Mouse (Mus musculus) T-helper 1 cell (primary cell): ENCODE measurements around the gene Shc2.

Experiments
- in situ Hi-C: fragments of 300-600 bp; cut with MboI, MseI; formaldehyde crosslinking; loops from one replicate; pipeline ENCODE4 v1.15.1; 2025; ENCODE audit warnings: high pct_unique_total_duplicates

Shc2 gene

DNA sequence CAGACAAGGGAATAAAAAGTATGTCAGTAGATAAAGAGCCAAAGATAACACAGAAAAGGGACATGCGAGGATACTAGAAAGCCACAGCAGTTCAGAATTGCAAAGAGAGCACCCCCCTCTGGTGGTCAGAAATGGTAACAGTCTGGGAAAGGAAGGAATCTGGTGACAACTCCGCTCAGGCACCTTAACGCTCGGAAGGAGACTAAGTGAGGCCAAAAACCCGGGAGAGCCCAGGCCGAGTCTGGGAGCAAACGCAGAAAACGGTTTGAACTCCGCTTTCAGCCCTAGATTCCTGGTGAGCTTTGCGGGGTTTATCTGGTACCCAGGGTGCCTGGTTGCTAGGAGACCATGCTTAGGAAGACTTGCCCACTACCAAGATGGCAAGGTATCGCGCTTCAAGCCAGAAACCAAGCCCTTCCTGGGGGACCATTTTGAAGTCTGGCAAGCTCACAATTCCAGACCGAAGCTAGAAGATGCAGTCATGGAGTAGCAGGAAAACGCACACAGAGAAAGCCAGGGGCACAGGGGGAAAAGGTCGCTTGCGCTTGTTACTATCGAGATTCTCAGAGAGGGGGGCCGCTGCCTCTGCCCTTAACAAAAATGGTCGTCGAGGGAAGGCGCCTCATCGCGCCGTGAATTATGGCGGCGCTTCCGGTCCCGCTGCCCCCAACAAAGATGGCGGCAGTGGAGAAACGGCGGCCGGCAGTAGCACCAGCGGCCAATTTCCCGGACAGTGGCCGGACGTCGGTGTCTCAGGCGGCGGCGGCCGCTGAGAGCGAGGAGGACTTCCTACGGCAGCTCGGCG, 31.3 kb upstream of the Shc2 start, which contains the start of gene Tpgs1:
Tpgs1 (plus strand) TSS at position 599 of the 805 bp plus-strand sequence.
- in situ Hi-C loops = no loop called here

DNA sequence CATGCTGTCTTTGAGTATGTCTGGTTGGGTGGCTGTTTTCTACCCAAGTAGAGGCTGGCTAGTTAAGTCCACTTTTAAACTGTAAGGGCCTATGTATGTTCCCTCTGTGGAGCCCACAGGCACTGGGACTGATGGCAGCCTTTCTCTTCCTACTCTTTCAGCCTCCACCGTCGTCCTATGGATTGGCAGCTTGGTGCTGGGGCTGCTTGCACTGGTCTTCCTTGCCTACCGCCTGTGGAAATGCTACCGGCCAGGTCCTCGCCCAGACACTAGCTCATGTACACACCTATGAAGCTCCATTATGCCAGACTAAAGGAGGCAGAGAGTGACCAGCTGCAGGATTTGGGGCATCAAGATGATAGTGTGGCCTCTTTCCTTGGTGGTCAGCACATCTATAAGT, 30.4 kb upstream of the Shc2 start:
- in situ Hi-C loops = no loop called here

DNA sequence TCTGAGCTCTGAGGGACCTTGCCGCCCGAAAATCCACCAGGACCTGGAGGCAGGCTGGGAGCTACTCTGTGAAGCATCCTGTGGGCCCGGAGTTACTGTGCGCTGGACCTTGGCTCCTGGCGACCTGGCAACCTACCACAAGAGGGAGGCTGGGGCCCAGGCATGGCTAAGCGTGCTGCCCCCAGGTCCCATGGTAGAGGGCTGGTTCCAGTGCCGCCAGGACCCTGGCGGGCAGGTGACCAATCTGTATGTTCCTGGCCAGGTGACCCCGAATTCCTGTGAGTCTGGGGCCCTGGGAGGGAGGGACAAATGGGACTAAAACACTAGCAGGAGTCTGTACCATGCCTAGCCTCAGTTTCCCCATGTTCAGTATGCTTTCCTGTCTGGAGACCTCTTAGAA, 28.8 kb upstream of the Shc2 start:
- in situ Hi-C loops = no loop called here

DNA sequence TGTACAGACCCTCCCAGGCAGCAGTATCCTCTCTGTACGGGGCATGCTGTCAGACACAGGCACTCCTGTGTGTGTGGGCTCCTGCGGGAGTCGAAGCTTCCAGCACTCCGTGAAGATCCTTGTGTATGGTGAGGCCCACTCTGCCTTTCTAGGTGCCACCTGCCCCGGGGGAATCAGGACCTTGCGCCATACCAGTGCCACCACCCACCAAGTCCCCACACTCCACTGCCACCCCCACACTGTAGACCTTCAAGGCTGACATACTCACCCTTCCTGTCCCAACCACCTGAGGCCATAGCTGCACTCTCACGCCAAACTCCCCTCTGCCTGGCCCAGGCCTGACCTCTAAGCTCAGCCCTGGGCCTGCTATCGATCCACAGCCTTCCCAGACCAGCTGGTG, 27.3 kb upstream of the Shc2 start:
- in situ Hi-C loops = no loop called here

DNA sequence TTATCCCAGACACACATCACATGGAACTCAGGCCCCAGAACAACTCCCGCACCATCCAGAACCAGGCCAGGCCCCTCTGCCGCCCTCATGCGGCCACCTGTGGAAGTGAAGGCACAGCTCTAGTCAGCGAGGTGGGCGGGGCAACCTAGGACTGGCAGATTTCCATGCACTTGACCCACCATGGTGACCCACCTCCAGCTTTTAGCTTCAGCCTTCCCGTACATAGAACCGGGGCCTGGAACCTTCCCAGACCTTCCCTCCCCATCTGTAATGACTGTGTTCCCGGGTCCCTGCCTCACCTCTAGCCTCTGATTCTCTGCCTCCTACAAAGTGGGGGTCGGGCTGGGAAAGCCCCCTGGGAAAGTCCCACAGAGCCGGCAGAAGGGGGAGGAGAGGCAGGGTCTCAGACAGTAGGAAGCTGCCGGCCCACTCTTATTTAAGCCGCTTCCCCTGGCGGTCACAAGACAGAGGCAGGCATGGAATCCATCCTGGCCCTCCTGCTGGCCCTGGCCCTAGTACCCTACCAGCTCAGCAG, 26.5 kb upstream of the Shc2 start, which contains the start of gene Madcam1:
Madcam1 (plus strand) TSS at position 429 of the 535 bp plus-strand sequence.
- in situ Hi-C loops = no loop called here

DNA sequence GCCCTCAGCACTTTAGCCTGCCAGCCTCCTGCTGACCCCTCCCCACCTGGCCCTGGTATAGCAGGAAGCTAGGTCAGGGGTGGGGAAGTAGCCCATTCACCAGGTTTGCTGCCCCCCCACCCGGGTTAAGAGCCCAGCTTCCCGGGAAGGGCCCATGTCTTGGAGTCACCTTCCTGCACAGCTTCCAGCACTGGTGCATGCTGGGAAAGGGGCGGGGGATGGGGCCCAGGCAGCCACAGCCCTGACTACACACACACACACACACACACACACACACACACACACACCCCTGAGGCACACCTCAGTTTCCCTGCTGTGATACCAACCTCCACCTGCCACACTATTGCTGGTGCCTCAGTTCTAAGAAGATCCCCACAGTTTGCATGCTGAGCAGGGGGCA, 24.1 kb upstream of the Shc2 start:
- in situ Hi-C loops = no loop called here

DNA sequence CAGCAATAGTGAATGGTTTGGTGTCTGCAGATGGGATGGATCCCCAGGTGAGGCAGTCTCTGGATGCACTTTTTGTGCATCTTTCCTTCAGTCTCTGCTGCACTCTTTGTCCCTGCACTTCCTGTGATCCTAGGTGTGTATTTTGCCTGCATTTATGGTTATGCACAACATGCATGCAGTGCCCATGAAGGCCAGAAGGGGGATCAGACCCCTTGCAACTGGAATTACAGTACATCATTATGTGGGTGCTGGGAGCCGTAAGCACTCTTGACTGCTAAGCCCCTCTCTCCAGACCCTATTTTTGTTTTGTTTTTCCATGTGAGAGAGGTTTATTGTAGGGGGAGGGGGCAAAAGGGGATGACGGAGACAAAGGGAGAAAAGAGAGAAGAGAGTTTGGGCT, 22.6 kb upstream of the Shc2 start:
- in situ Hi-C loops = no loop called here

DNA sequence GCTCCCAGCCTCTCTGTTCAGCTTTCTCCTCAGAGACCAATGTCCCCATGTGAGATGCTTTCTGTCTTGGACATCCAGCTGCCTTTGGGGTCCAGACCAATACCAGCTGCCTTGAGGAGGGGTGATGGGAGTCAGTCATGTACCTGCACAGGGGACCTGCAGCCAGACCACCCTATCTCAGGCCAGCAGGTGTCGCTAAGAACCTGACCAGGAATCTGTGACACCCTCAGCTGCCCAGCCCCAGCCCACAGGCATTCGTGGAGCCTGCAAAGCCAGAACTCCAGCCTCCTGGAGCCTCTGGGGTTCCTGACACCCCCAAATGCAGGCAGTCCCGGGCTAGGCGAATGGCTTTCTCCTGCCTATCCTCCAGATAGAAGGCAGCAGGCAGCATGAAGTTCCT, 21.1 kb upstream of the Shc2 start:
- in situ Hi-C loops = no loop called here

DNA sequence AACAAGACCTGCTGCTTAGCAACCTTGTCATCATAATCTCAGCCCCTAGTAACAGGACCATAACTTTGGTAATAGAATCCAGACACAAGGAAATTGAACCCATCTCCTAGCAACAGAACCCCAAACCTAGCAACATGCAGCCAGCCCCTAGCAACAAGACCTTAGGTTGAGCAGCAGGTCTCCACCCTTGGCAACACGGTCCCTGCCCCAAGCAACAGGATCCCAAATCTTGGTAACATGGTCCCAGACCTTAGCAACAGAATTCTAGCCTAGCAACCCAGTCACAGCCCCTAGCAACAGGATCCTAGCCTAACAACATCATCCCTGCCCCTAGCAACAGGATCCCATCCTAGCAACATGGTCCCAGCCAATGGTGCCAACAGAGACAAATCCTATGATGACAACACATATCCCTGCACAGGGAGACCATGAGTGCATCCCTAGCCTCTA, 17.3 kb upstream of the Shc2 start:
- in situ Hi-C loops = no loop called here

DNA sequence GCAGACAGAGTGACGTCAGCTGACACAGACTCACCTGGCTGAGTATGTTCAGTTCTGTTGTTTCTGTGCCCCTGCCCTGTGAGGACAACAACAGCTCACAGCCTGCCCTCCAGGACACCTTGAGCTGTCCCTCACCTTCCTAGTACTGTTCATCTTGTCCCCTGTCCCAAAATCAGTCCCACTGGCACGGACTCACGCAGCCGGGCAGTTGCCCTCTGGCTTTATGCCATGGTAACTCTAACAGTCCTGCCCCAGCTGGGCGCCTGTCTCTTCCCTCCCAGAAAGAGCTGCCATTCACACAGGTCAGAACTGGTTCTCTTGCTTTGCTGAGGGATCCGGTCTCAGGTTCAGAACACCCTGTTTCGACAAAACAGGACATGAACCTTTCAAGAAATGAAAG, 15.1 kb upstream of the Shc2 start:
- in situ Hi-C loops = no loop called here

DNA sequence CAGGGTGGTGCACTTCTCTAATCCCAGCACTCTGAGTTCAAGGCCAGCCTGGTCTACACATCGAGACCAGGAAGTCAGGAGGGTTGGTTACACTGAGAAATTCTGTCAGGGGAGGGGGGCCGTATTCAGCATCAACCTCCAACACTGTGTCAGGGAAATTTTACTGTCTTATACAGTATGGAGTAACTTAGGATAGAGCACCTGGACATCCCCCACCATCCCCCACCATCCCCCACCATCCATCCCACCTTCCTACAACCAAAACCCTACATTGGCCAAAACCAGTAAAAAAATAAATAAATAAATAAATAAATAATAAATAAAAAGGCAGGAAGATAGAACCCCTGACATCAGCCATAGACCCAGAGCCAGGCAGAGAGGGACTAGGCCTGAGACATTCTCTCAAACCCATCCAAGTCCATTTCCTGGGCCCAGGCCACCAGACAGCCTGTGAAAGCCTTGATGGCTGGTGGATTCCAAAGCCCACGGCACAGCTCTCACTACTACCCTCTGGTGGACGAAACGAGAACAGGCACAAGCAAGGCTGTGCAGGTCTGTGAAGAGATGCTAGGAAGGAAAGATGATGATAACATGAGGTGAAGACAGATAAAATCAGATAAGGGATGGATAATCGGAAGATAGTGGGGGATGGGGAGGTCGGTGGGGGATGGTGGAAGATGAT, 11.5 kb upstream of the Shc2 start:
- in situ Hi-C loops = loop anchor here (5.0 to 25.0 kb wide), 2 partner anchors 52 to 1962 kb away; partner anchors contain the start of genes Gm19402, Gm9508 and Tspear

DNA sequence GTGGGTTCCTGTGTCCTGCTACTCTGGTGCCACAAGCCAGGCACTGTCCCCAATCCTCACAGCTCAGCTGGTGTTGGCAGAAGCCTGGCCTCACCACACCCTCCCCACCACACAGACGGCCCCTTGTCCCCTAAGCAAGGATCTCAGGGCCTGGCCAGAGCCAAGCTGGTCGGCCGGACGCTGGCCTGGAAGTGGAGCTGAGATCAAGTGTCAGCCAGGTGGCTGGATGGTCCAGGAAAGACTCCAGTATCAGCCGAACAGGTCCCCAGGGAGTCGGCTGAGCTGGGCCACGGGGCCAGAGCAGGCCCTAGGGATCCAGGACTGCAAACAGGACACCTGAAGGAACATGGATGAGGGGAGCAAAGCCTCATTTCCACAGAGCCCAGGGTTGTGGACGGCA, 8.0 kb upstream of the Shc2 start, which contains the start of gene Odf3l2:
Odf3l2 (minus strand) TSS at position 28 of the 400 bp plus-strand sequence.
- in situ Hi-C loops = loop anchor here (5.0 to 25.0 kb wide), 2 partner anchors 48 to 1958 kb away; partner anchors contain the start of genes Gm19402, Gm9508 and Tspear

DNA sequence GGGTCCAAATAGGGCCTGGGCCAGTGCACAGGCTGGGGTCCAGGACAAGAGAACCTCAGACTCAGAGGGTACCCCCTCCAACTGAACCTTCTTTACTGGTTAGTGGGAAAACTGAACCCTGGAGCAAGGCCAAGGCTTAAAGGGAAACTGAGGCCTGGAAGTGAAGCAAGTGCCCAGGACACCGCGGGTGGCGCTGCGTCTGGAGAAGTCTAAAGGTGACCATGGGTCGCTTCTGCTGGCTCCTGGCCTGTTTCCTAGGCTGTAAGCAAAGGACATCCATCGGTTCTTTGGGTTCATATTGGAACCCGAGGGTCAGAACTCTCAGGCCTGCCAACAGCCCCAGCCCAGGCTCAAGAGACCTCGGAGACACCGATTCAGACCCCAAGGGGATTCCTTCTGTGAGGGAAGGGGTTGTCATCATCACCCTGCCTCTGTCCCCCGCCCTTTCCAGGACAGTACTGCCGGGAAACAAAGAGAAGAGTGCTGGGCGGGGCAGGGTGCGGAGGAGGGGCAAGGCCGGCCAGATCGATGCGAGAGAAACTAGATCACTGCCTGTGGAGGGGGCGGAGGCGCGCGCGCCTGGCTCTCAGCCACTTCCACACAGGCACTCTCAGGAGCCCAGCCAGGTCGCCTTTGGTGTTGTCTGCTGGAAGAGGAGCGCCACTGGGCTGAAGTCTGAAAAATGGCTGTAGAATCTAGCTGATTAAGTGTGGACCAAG, 927 bp upstream of the Shc2 start:
- in situ Hi-C loops = loop anchor here (25.0 kb wide), 1 partner anchor 1951 kb away; the partner anchor contains the start of genes Gm19402, Gm9508 and Tspear

DNA sequence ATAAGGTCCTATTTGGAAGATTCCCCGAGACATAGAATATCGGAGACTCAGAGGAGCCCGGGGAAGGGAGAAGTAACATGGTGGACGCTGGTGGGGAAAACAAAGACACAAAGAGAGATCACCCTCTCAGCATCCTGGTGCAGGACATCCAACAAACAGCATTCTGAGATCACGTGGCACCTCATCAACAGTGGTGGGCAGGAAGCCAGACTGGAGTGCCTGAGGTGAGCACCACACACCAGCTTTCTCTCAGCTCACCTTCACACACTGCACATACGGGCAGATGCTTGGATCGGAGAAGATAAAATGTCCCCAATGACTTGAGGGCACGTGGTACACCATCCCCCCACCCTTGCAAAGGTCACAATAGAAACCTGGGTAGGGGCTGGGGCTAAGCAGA, 1.4 kb downstream of the Shc2 start:
- in situ Hi-C loops = loop anchor here (25.0 kb wide), 1 partner anchor 1949 kb away; the partner anchor contains the start of genes Gm19402, Gm9508 and Tspear

DNA sequence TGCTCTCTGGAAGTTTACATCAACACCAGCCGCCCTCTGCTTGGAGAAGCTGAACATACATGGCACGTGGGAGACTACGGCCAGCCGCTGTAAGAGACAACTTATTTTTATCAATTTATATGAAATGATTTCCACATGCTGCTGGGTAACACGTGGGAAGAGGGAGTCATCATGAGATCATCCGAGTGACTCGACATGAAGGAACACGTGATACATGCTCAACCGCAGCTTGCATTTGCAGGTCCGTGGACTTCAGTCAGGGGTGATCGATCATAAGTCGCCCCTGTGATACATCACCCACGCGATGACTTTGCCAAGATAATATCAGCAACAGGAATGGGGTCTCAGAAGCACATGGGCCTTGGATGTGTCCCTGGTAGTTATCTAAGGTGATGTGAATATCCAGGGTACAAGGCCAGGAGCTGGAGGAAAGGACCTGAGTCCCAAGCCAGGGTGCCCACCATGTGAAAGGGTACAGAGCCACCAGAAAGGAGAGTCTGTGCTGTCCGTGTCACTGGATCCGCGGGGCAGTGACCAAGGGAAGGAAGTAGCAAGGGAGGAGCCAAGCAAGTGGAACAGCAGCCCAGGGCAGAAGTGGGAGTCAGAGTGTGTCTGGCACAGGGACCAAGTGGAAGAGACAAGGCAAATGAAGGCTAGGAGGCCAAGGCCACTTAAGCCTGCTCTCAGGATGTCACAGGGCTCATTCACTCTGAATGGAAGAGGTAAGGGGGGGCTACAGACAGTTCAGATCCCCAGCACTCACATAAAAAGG, 4.5 kb downstream of the Shc2 start:
- in situ Hi-C loops = loop anchor here (25.0 kb wide), 1 partner anchor 1946 kb away; the partner anchor contains the start of genes Gm19402, Gm9508 and Tspear

DNA sequence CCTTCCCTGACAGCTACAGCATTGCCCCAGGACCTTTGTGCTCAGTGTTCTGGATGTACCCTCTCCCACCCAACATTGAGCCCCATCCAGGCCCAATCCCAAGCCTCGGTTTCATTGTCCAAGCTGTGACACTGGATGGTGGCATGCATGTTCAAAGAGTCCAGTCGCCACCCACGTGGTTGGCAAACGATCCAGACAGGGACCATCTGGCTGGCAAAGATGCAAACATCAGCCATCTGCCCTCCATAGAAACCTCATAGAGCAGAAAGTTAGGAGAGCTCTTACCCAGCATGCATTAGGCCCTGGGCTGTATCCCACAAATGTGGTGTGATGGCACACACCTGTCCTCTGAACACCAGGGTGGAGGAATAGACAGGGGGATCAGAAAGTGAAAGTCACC, 6.3 kb downstream of the Shc2 start:
- in situ Hi-C loops = loop anchor here (25.0 kb wide), 1 partner anchor 1944 kb away; the partner anchor contains the start of genes Gm19402, Gm9508 and Tspear

DNA sequence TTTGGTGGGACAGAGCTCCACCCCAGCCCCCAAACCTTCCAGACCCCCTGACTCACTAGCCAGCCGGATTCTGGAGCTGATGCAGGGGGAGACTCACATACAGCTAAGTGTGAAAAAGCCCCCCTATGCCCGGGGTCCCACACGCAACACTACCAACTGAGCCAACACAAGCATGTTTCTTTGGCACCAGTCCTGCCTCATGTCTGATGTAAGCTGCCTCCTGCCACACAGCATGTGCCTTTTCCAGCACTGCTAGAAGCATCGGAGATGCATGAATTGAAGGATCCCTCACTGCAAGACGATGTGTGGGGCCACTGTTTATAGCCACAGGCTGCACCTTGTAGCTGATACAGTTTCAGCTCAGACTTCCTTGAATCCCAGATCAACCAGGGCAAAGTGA, 9.3 kb downstream of the Shc2 start:
- in situ Hi-C loops = loop anchor here (25.0 kb wide), 1 partner anchor 1941 kb away; the partner anchor contains the start of genes Gm19402, Gm9508 and Tspear

DNA sequence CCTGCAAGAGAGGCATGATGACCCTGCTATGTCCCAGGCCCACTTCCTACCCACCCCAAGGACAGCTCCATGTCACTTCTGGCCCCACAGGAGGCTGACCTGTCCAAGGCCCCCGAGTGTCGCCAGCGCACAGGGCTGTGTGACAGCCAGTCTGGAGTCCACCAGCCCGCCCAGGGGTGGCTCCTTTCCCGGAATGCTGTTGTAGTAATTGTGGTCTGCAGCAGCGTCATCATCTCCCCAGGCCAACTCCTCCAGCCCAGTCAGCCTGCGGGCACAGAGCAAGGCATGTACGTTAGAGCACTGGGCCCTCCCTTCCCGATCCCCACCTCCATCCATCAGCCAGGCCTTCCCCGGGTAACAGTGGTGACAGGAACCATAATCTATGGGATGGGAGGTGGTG, 11.6 kb downstream of the Shc2 start:
- in situ Hi-C loops = loop anchor here (25.0 kb wide), 1 partner anchor 1939 kb away; the partner anchor contains the start of genes Gm19402, Gm9508 and Tspear

DNA sequence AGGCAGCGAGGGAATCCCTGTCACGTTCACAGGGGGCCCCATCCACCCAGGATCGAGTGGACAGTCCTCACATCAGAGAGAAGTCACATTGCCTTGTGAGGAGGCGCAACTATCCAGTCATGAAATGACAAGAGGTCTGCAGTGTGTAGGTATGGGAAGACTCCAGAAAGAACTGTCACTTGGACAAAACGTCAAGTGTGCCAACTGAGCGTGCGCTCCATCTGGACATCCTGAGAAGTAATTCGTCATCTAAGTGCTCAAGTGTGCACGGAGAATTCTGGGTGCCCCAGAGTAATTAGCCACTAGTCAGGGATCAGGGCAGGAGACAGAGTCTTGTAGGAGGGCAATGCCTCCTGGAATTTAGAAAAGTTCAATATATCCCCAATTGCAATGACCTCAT, 12.3 kb downstream of the Shc2 start:
- in situ Hi-C loops = loop anchor here (25.0 kb wide), 1 partner anchor 1938 kb away; the partner anchor contains the start of genes Gm19402, Gm9508 and Tspear

DNA sequence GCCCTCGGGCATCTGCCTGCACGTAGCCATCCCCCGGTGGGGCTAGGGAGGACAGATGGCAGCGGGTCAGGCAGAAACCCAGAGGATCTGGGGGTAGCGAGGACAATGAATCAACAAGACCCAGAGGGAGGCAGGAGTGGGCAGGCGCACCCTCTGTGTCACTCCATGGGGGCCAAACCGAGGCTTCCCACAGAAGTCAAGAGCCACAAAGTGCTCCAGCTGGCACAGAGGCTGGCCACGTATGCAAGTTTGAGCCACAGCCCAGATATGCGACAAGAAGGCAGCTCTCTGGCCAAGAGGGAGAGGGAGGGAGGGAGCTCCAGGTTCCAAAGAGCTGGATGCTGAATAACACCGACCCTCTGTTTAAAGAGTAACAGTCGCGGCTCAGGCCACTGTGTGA, 13.8 kb downstream of the Shc2 start:
- in situ Hi-C loops = no loop called here
